Mouse (Mus musculus) macrophage (primary cell): ENCODE results near the gene Fkbp14. TPM values are rescaled to one million over a fixed set of nuclear protein-coding genes. Genes with fewer than 3 reads are reported as not detected.

ENCODE experiments used
- H3K27ac ChIP-seq: fragments of 350-480 bp; formaldehyde crosslinking; 2 replicates; pipeline ENCODE4 v1.9.0; 2021
- H3K36me3 ChIP-seq: fragments of 350-480 bp; formaldehyde crosslinking; 2 replicates; pipeline ENCODE4 v1.9.0; 2021; ENCODE audit errors: inconsistent target
- H3K4me3 ChIP-seq: fragments of 350-480 bp; formaldehyde crosslinking; 2 replicates; pipeline ENCODE4 v1.9.0; 2021; ENCODE audit errors: inconsistent target
- H3K79me2 ChIP-seq: fragments of 350-480 bp; formaldehyde crosslinking; 2 replicates; pipeline ENCODE4 v1.9.0; 2021; ENCODE audit errors: inconsistent target
- WGBS: methylation state at CpG from one replicate; pipeline ENCODE4 v1.1.7; 2026; ENCODE audit warnings: inconsistent platforms; ENCODE audit not compliant: missing documents; 5-methylcytosine and 5-hydroxymethylcytosine counted together
- polyA plus RNA-seq: library from polyadenylated mRNA; stranded (reverse); fragments of 250-400 nt; gene quantifications from 3 replicates; pipeline ENCODE4 v1.2.4, GENCODE M21; 2018; ENCODE audit warnings: inconsistent platforms

Gene Fkbp14
- polyA plus RNA-seq, 1 experiment from 2014 or later = 1.1 TPM

- 4% methylated on average over 60 of the region's 60 CpGs for whole genome bisulfite sequencing
Measured at GRCm38 (mm10) chr6:54565665-54566545, 31.2 kb downstream of the Fkbp14 start, which contains the start of gene Scrn1. TSS of gene Scrn1 (minus strand) at chr6:54566489.

GRCm38 (mm10) chr6:54565012-54565411 lies 32.1 kb downstream of the Fkbp14 start:
- no peaks in the 10 kb centered on the region for H3K79me2 ChIP-seq
- H3K36me3 ChIP-seq = no peaks in the 10 kb centered on the region
- no peak overlapping the region for H3K27ac ChIP-seq
- no peak overlapping the region for H3K4me3 ChIP-seq
- WGBS = 79% methylated on average over 3 of the region's 3 CpGs

More at GRCm38 (mm10) chr6:54565665-54566545, 31.2 kb downstream of the Fkbp14 start, which contains the start of gene Scrn1:
- Histone ChIP-seq H3K36me3 (no peaks in the 10 kb centered on the region), H3K27ac (no peak within 1 kb of the TSS), H3K4me3 (no peak within 1 kb of the TSS), H3K79me2 (no peaks in the 10 kb centered on the region)

- H3K27ac ChIP-seq = no peak overlapping the region
- 54% methylated on average over 9 of the region's 9 CpGs for WGBS
- no peaks in the 10 kb centered on the region for H3K79me2 ChIP-seq
- H3K36me3 ChIP-seq = no peaks in the 10 kb centered on the region
- H3K4me3 ChIP-seq = no peak overlapping the region
Measured at GRCm38 (mm10) chr6:54564506-54564991, 32.6 kb downstream of the Fkbp14 start.

- H3K36me3 ChIP-seq = no peaks in the 10 kb centered on the region
- H3K27ac ChIP-seq = no peak overlapping the region
- whole genome bisulfite sequencing = 97% methylated on average over 4 of the region's 4 CpGs
- no peaks in the 10 kb centered on the region for H3K79me2 ChIP-seq
- no peak overlapping the region for H3K4me3 ChIP-seq
Measured at GRCm38 (mm10) chr6:54563561-54563960, 33.5 kb downstream of the Fkbp14 start.

- Histone ChIP-seq H3K4me3 (no peak overlapping the region), H3K27ac (no peak overlapping the region), H3K36me3 (no peaks in the 10 kb centered on the region), H3K79me2 (no peaks in the 10 kb centered on the region)
- 96% methylated on average over 14 of the region's 17 CpGs for WGBS
Measured at GRCm38 (mm10) chr6:54562018-54562809, 34.9 kb downstream of the Fkbp14 start.

GRCm38 (mm10) chr6:54558466-54558865 lies 38.6 kb downstream of the Fkbp14 start:
- no peak overlapping the region for H3K4me3 ChIP-seq
- H3K36me3 ChIP-seq = no peaks in the 10 kb centered on the region
- H3K27ac ChIP-seq = no peak overlapping the region
- 95% methylated on average over 7 of the region's 7 CpGs for WGBS
- H3K79me2 ChIP-seq = no peaks in the 10 kb centered on the region

- H3K36me3 ChIP-seq = no peaks in the 10 kb centered on the region
- H3K4me3 ChIP-seq = no peak overlapping the region
- H3K27ac ChIP-seq = no peak overlapping the region
- H3K79me2 ChIP-seq = no peaks in the 10 kb centered on the region
- 94% methylated on average over 7 of the region's 7 CpGs for WGBS
Measured at GRCm38 (mm10) chr6:54557671-54558070, 39.4 kb downstream of the Fkbp14 start.

GRCm38 (mm10) chr6:54555816-54556215 lies 41.3 kb downstream of the Fkbp14 start:
- Histone ChIP-seq H3K4me3 (no peak overlapping the region), H3K36me3 (no peaks in the 10 kb centered on the region), H3K27ac (no peak overlapping the region), H3K79me2 (no peaks in the 10 kb centered on the region)
- WGBS = 100% methylated on average over 1 of the region's 1 CpGs

- H3K36me3 ChIP-seq = no peaks in the 10 kb centered on the region
- WGBS = 81% methylated on average over 7 of the region's 8 CpGs
- H3K4me3 ChIP-seq = no peak overlapping the region
- no peak overlapping the region for H3K27ac ChIP-seq
- no peaks in the 10 kb centered on the region for H3K79me2 ChIP-seq
Measured at GRCm38 (mm10) chr6:54554341-54555110, 42.6 kb downstream of the Fkbp14 start.

GRCm38 (mm10) chr6:54553632-54554031 lies 43.5 kb downstream of the Fkbp14 start:
- Histone ChIP-seq H3K4me3 (no peak overlapping the region), H3K36me3 (no peaks in the 10 kb centered on the region), H3K79me2 (no peaks in the 10 kb centered on the region), H3K27ac (no peak overlapping the region)
- WGBS = 73% methylated on average over 2 of the region's 2 CpGs

GRCm38 (mm10) chr6:54552721-54553413 lies 44.2 kb downstream of the Fkbp14 start:
- Histone ChIP-seq H3K27ac (no peak overlapping the region), H3K4me3 (no peak overlapping the region), H3K36me3 (no peaks in the 10 kb centered on the region), H3K79me2 (no peaks in the 10 kb centered on the region)
- 91% methylated on average over 9 of the region's 9 CpGs for WGBS

- Histone ChIP-seq H3K36me3 (no peaks in the 10 kb centered on the region), H3K4me3 (no peak overlapping the region), H3K79me2 (no peaks in the 10 kb centered on the region), H3K27ac (no peak overlapping the region)
- 92% methylated on average over 5 of the region's 7 CpGs for WGBS
Measured at GRCm38 (mm10) chr6:54550801-54551323, 46.2 kb downstream of the Fkbp14 start.

GRCm38 (mm10) chr6:54549311-54549710 lies 47.8 kb downstream of the Fkbp14 start:
- H3K4me3 ChIP-seq = no peak overlapping the region
- H3K36me3 ChIP-seq = no peaks in the 10 kb centered on the region
- no peaks in the 10 kb centered on the region for H3K79me2 ChIP-seq
- H3K27ac ChIP-seq = no peak overlapping the region
- 90% methylated on average over 4 of the region's 4 CpGs for WGBS
